Mouse (Mus musculus) stomach, postnatal 0 days (tissue): Measurements from ENCODE around the gene Zfp366. TPM values are rescaled to one million over a fixed set of nuclear protein-coding genes. Genes with fewer than 3 reads are reported as not detected.

ENCODE experiments used
- ATAC-seq: fragments of 200-750 bp; cut with Nextera tagmentation; 2 replicates; pipeline ENCODE4 v1.8.0; 2017; ENCODE audit not compliant: low FRiP score, low TSS enrichment
- DNase-seq: peaks from one replicate; pipeline ENCODE4 v3.0.0-alpha.2; 2016; ENCODE audit warnings: low spot score
- H3K27ac ChIP-seq: fragments of 300-500 bp; sonication (generic); replicated peaks from 2 replicates; pipeline ENCODE4 v1.5.1; 2014; ENCODE audit warnings: mild to moderate bottlenecking, control low read depth
- H3K27me3 ChIP-seq: fragments of 300-500 bp; sonication (generic); 2 replicates; pipeline ENCODE4 v1.6.1; 2014; ENCODE audit warnings: low read length; ENCODE audit not compliant: control insufficient read depth, insufficient read depth
- H3K36me3 ChIP-seq: fragments of 300-500 bp; sonication (generic); 2 replicates; pipeline ENCODE4 v1.6.1; 2014; ENCODE audit warnings: low read length, mixed read lengths; ENCODE audit not compliant: control insufficient read depth, insufficient read depth
- H3K4me1 ChIP-seq: fragments of 300-500 bp; sonication (generic); replicated peaks from 2 replicates; pipeline ENCODE4 v1.6.1; 2014; ENCODE audit warnings: antibody characterized with exemption; ENCODE audit not compliant: control insufficient read depth, insufficient read depth
- H3K4me2 ChIP-seq: fragments of 300-500 bp; sonication (generic); replicated peaks from 2 replicates; pipeline ENCODE4 v1.6.1; 2014; ENCODE audit warnings: low read depth, mild to moderate bottlenecking, control low read depth, moderate library complexity
- H3K4me3 ChIP-seq: fragments of 300-500 bp; sonication (generic); 2 replicates; pipeline ENCODE4 v1.5.1; 2014; ENCODE audit warnings: low read depth, low read length, control low read depth
- H3K9ac ChIP-seq: fragments of 300-500 bp; sonication (generic); 2 replicates; pipeline ENCODE4 v1.6.1; 2014; ENCODE audit warnings: mild to moderate bottlenecking, low read length, control low read depth, mixed read lengths
- H3K9me3 ChIP-seq: fragments of 300-500 bp; sonication (generic); 2 replicates; pipeline ENCODE4 v1.6.1; 2016; ENCODE audit warnings: low read length; ENCODE audit not compliant: control insufficient read depth
- CTCF ChIP-seq: IDR thresholded peaks from 2 replicates; pipeline ENCODE4 v1.5.1; 2016; ENCODE audit warnings: antibody characterized with exemption, low read depth, mild to moderate bottlenecking, moderate library complexity
- EP300 ChIP-seq: optimal IDR thresholded peaks from 2 replicates; pipeline ENCODE3; 2016; ENCODE audit warnings: antibody characterized with exemption
- WGBS: fragments of 180-500 bp; shearing (Covaris S2); extraction: QIAGEN DNeasy Blood & Tissue Kit; methylation state at CpG from one replicate; pipeline ENCODE4 v1.1.7; 2014; 5-methylcytosine and 5-hydroxymethylcytosine counted together
- polyA plus RNA-seq: library from polyadenylated mRNA; unstranded; fragments of >200 nt; fragmentation: Nextera tagmentation; extraction: Ambion mirVana; gene quantifications from 2 replicates; pipeline ENCODE4 v1.2.1, GENCODE M21; 2015

Gene Zfp366
- polyA plus RNA-seq, 1 experiment from 2014 or later = 0.25 TPM

DNA sequence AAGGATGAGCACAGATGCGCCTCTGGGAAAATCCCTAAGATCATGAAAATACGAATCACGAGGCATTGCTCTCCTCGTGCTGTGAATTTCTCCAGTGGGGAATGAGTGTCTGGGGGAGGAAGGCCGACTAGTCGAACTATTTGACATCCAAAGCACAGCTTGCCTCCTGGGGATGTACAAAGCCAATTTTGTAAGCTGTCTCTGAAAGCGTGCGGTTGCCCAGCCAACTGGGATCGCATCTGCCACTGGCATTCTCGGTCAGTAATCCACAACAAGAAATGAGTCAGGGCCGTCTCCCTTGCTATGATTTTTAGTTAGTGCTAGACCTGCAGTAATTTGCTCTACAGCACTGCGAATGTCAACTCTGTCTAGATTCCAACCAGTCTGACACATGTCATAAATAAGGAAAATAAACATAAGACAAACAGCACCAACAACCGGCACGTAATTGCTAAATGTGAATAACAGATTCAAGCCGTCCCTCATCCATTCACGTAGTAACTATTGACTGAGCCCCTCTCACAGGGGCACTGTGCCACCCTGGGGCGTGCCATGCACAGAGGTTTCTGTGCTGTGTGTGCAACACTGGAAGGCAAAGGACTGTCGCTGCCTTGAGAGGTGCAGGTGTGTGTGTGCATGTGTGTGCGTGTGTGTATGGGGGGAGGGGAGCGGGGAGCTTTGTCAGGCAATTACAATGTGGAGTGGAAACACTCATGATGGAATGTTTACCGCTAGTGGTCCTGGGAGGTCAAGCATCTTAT lies 100.0 kb downstream of the Zfp366 start:
- no peaks in the 10 kb centered on the region for H3K27me3 ChIP-seq
- ATAC-seq (no peak), DNase-seq (no peak)
- H3K4me3 ChIP-seq = no peak overlapping the region
- 85% methylated on average over 21 of the region's 21 CpGs for WGBS
- H3K4me2 ChIP-seq = no peak overlapping the region
- H3K36me3 ChIP-seq = no peaks in the 10 kb centered on the region
- H3K9ac ChIP-seq = no peak overlapping the region
- no peaks in the 10 kb centered on the region for H3K4me1 ChIP-seq
- TF ChIP-seq CTCF (no peak), EP300 (no peak)
- no peak overlapping the region for H3K27ac ChIP-seq
- H3K9me3 ChIP-seq = no peaks in the 10 kb centered on the region

DNA sequence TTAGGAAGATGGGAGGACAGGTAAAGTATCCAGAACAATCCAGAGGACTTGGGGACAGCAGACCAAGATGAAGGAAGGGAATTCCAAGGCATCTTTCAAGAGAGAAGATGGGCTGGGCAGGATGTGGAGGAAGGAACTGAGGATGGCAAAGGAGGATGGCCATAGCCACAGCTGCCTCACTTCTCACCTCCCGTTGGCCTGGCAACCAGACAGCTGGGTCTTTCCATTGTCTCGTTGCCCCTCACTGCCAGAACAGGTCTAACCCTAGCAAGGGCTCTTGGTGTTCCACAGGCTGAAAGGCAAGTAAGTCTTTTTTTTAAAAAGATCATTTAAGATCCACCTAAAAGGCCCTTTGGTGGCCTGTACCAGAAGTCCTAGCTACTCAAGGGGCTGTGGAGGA lies 100.6 kb downstream of the Zfp366 start:
- DNase-seq (no peak), ATAC-seq (no peak)
- Histone ChIP-seq H3K9ac (no peak overlapping the region), H3K27ac (no peak overlapping the region), H3K4me3 (no peak overlapping the region), H3K36me3 (no peaks in the 10 kb centered on the region), H3K9me3 (no peaks in the 10 kb centered on the region), H3K4me2 (no peak overlapping the region), H3K4me1 (no peaks in the 10 kb centered on the region), H3K27me3 (no peaks in the 10 kb centered on the region)
- 51% methylated on average over 2 of the region's 2 CpGs for WGBS
- no peak for TF ChIP-seq EP300
- TF ChIP-seq CTCF = no peak

- 87% methylated on average over 4 of the region's 4 CpGs for WGBS
- H3K9me3 ChIP-seq = no peaks in the 10 kb centered on the region
- no peaks in the 10 kb centered on the region for H3K36me3 ChIP-seq
- H3K4me2 ChIP-seq = no peak overlapping the region
- no peak overlapping the region for H3K27ac ChIP-seq
- no peak overlapping the region for H3K9ac ChIP-seq
- H3K4me3 ChIP-seq = no peak overlapping the region
- DNase-seq = no peak
- H3K4me1 ChIP-seq = no peaks in the 10 kb centered on the region
- TF ChIP-seq EP300 (no peak), CTCF (no peak)
- H3K27me3 ChIP-seq = no peaks in the 10 kb centered on the region
- no peak for ATAC-seq
Observed at GRCm38 (mm10) chr13:99287207-99287606, 102.6 kb downstream of the Zfp366 start.

GRCm38 (mm10) chr13:99287786-99288185 lies 103.2 kb downstream of the Zfp366 start:
- H3K27ac ChIP-seq = no peak overlapping the region
- H3K4me2 ChIP-seq = no peak overlapping the region
- TF ChIP-seq EP300 (no peak), CTCF (no peak)
- H3K9ac ChIP-seq = no peak overlapping the region
- WGBS = 85% methylated on average over 9 of the region's 9 CpGs
- H3K4me3 ChIP-seq = no peak overlapping the region
- ATAC-seq = no peak
- H3K27me3 ChIP-seq = no peaks in the 10 kb centered on the region
- no peaks in the 10 kb centered on the region for H3K9me3 ChIP-seq
- no peaks in the 10 kb centered on the region for H3K4me1 ChIP-seq
- no peaks in the 10 kb centered on the region for H3K36me3 ChIP-seq
- DNase-seq = no peak

DNA sequence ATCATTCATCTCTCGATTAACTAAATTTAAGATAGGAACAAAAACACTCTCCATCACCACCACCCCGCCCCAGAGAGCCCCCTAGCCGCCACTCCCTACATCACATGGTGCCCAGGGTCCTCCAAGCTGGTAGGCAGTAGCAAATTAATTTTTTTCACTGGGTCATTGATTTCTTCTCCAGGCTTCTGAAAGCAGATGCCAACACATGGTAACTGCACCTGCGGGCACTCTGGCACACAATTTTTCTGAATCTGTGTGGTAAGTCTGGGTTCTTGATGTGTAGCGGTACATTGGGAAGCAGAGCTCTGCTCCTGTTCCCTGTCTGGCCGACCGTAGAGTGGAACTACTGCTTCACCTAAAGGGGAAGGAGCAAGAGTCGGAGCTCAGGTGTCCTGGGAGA lies 106.1 kb downstream of the Zfp366 start:
- Histone ChIP-seq H3K27me3 (no peaks in the 10 kb centered on the region), H3K4me1 (no peaks in the 10 kb centered on the region), H3K36me3 (no peaks in the 10 kb centered on the region), H3K9ac (no peak overlapping the region), H3K4me2 (no peak overlapping the region), H3K27ac (no peak overlapping the region), H3K4me3 (no peak overlapping the region), H3K9me3 (no peaks in the 10 kb centered on the region)
- no peak for TF ChIP-seq CTCF
- TF ChIP-seq EP300 = no peak
- 93% methylated on average over 8 of the region's 8 CpGs for WGBS
- DNase-seq = no peak
- ATAC-seq = no peak

GRCm38 (mm10) chr13:99294176-99294575 lies 109.6 kb downstream of the Zfp366 start:
- no peaks in the 10 kb centered on the region for H3K4me1 ChIP-seq
- DNase-seq = no peak
- TF ChIP-seq EP300 (no peak), CTCF (no peak)
- H3K4me3 ChIP-seq = no peak overlapping the region
- no peaks in the 10 kb centered on the region for H3K36me3 ChIP-seq
- no peak overlapping the region for H3K9ac ChIP-seq
- H3K27me3 ChIP-seq = no peaks in the 10 kb centered on the region
- no peaks in the 10 kb centered on the region for H3K9me3 ChIP-seq
- H3K4me2 ChIP-seq = no peak overlapping the region
- no peak for ATAC-seq
- no peak overlapping the region for H3K27ac ChIP-seq
- 88% methylated on average over 13 of the region's 13 CpGs for WGBS
